Mouse (Mus musculus): ENCODE measurements around the gene Ablim1.
A peak's percentile ranks its signal among the peaks of the same experiment; 100 is the strongest.

The Ablim1 gene

GRCm38 (mm10) chr19:57314346-57315012 is at the start of gene Ablim1:
Ablim1 (minus strand) TSS chr19:57314919.
- DNase-seq (ENCODE audit: low spot score), result peak; percentile 73

- no peak for DNase-seq (ENCODE audit: low spot score)
Observed at GRCm38 (mm10) chr19:57363538-57363937, 48.8 kb upstream of the Ablim1 start.

GRCm38 (mm10) chr19:57363076-57363475 is 48.4 kb upstream of the Ablim1 start:
- no peak for DNase-seq (ENCODE audit: low spot score)

- DNase-seq (ENCODE audit: low spot score), result no peak
Observed at GRCm38 (mm10) chr19:57362586-57362985, 47.9 kb upstream of the Ablim1 start.

GRCm38 (mm10) chr19:57361939-57362307 is 47.2 kb upstream of the Ablim1 start:
- no peak for DNase-seq (ENCODE audit: low spot score)

- peak; percentile 47 for DNase-seq (ENCODE audit: low spot score)
Observed at GRCm38 (mm10) chr19:57361131-57361938, 46.6 kb upstream of the Ablim1 start.

GRCm38 (mm10) chr19:57360341-57361130 is 45.8 kb upstream of the Ablim1 start, which contains the start of gene Fam160b1:
Fam160b1 (plus strand) TSS chr19:57360680.
- peak; percentile 95 for DNase-seq (ENCODE audit: low spot score)

- no peak for DNase-seq (ENCODE audit: low spot score)
Observed at GRCm38 (mm10) chr19:57359701-57360326, 45.1 kb upstream of the Ablim1 start.

GRCm38 (mm10) chr19:57358836-57359598 is 44.3 kb upstream of the Ablim1 start:
- DNase-seq (ENCODE audit: low spot score), result no peak

GRCm38 (mm10) chr19:57358322-57358721 is 43.6 kb upstream of the Ablim1 start:
- DNase-seq (ENCODE audit: low spot score), result peak; percentile 90

- no peak for DNase-seq (ENCODE audit: low spot score)
Observed at GRCm38 (mm10) chr19:57357811-57358210, 43.1 kb upstream of the Ablim1 start.

GRCm38 (mm10) chr19:57357244-57357643 is 42.5 kb upstream of the Ablim1 start:
- no peak for DNase-seq (ENCODE audit: low spot score)

- no peak for DNase-seq (ENCODE audit: low spot score)
Observed at GRCm38 (mm10) chr19:57356273-57356672, 41.6 kb upstream of the Ablim1 start.

- peak; percentile 59 for DNase-seq (ENCODE audit: low spot score)
Observed at GRCm38 (mm10) chr19:57355451-57356251, 40.9 kb upstream of the Ablim1 start.

GRCm38 (mm10) chr19:57354715-57355114 is 40.0 kb upstream of the Ablim1 start:
- no peak for DNase-seq (ENCODE audit: low spot score)

- DNase-seq (ENCODE audit: low spot score), result no peak
Observed at GRCm38 (mm10) chr19:57354050-57354449, 39.3 kb upstream of the Ablim1 start.

GRCm38 (mm10) chr19:57353228-57353627 is 38.5 kb upstream of the Ablim1 start:
- DNase-seq (ENCODE audit: low spot score), result no peak

GRCm38 (mm10) chr19:57352337-57352935 is 37.7 kb upstream of the Ablim1 start:
- DNase-seq (ENCODE audit: low spot score), result no peak

- no peak for DNase-seq (ENCODE audit: low spot score)
Observed at GRCm38 (mm10) chr19:57349096-57349495, 34.4 kb upstream of the Ablim1 start.

- DNase-seq (ENCODE audit: low spot score), result no peak
Observed at GRCm38 (mm10) chr19:57344678-57345077, 30.0 kb upstream of the Ablim1 start.
